Mouse (Mus musculus): ENCODE measurements around the gene Fzd9. TPM values are rescaled to one million over a fixed set of nuclear protein-coding genes. Genes with fewer than 3 reads are reported as not detected.
"Not testable (repeated sequence)": the region's sequence is repeated elsewhere in the genome, so short reads cannot be mapped to it uniquely, and the experiment has no call there.

Gene Fzd9
- polyA plus RNA-seq, 1 experiment from 2014 or later: 0.58 TPM

DNA sequence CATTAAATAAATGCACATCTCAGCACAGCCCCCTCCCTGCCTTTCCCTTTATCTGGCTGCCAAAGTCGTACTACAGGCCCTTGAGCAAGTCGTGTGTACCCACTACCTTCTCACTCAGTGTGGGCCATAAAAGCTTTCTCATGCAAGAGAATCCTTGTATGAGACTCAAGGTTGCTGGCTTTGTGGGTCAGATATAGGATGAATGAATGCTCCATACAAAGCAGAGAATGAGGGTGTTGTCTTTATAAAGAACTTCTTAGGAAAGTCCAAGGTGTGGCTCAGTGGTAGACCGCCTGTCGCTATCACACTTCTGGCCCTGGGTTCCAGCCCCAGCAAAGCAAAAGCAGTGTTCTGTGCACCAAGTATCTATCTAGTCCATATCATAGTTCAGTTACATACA lies 4.5 kb downstream of the Fzd9 start:
- peaks cover 58% of the 10 kb centered on the region for H3K36me3 ChIP-seq
- peaks cover 17% of the 10 kb centered on the region for H3K4me1 ChIP-seq
- no peak overlapping the region for H3K27ac ChIP-seq
- ATAC-seq: no peak
- H3K4me3 ChIP-seq: no peak overlapping the region
- H3K9me3 ChIP-seq (replicated peaks): no peaks in the 10 kb centered on the region
- no peak overlapping the region for H3K9ac ChIP-seq
- peaks cover 35% of the 10 kb centered on the region for H3K27me3 ChIP-seq (replicated peaks)
- no peak overlapping the region for H3K4me2 ChIP-seq
- WGBS (ENCODE audit: insufficient replicate concordance): 53% methylated on average over 4 of the region's 4 CpGs

DNA sequence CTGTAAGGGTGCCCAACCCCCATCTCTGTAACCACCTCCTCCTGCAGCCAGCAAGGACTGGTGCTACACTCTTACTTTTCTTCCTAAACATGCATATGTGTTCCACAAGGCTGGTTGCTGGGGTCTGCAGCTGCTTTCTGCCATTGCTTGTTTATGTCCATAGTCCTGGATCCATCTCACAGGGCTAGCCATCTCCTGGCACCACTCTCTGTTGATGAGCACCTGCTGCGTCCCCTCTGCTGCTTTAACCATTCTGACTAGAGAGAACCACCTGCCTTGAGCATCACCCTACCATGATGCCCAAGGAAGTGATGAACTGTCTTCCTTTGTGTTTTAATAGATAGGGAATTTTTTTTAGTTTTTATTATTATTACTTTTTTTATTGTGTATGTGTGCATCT lies 7.9 kb downstream of the Fzd9 start:
- no peak overlapping the region for H3K4me3 ChIP-seq
- H3K9ac ChIP-seq: no peak overlapping the region
- H3K9me3 ChIP-seq (replicated peaks): no peaks in the 10 kb centered on the region
- no peak for ATAC-seq
- H3K27me3 ChIP-seq (replicated peaks): peaks cover 2% of the 10 kb centered on the region; the same call in 1 of the 2 replicates
- H3K4me1 ChIP-seq: no peaks in the 10 kb centered on the region
- peaks cover 91% of the 10 kb centered on the region for H3K36me3 ChIP-seq
- H3K27ac ChIP-seq: no peak overlapping the region
- no peak overlapping the region for H3K4me2 ChIP-seq
- WGBS (ENCODE audit: insufficient replicate concordance): 91% methylated on average over 1 of the region's 1 CpGs

DNA sequence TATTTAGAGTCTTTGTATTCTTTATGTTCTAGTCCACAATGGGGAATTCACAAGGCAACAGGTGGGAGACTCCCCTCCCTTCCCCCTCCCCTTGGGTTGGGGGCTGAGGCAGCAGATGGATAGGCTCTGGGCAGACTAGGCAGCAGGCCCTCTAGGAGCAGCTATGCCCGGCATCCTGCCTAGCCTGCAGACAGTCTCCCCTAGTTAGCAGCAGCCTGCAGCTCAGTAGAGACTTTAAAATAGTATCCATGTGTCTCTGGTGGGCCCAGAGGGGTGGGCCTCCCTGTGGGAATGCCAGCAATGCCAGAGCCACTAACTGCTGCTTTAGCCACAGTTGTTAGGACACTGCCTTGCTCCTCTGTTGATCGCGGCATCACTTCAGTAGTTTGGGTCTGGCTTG lies 8.4 kb downstream of the Fzd9 start:
- 93% methylated on average over 3 of the region's 3 CpGs for WGBS (ENCODE audit: insufficient replicate concordance)
- ATAC-seq: no peak
- no peaks in the 10 kb centered on the region for H3K9me3 ChIP-seq (replicated peaks)
- no peak overlapping the region for H3K9ac ChIP-seq
- no peaks in the 10 kb centered on the region for H3K4me1 ChIP-seq
- H3K27ac ChIP-seq: no peak overlapping the region
- H3K27me3 ChIP-seq (replicated peaks): no peaks in the 10 kb centered on the region
- H3K36me3 ChIP-seq: peaks cover 97% of the 10 kb centered on the region
- H3K4me2 ChIP-seq: no peak overlapping the region
- no peak overlapping the region for H3K4me3 ChIP-seq

DNA sequence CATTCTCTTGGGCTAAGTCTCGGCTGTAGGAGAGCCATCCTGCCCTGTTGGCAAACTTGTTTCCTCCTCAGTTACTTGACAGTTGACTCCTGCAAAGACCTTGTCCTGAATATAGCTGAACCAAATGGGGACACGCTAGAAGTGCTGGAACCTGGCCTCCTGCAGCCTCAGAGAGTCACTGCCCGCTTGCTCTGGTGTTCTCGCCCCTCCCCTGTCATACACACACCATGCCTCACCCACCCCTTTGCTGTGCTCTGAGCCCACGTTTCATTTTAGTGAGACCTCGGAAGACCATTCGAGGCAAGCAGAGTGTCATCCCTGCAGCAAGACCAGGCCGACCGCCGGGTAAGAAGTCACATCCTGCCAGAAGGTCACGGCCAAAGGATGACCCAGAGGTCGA lies 8.9 kb downstream of the Fzd9 start:
- Histone ChIP-seq H3K36me3 (peaks cover 100% of the 10 kb centered on the region), H3K9ac (no peak overlapping the region), H3K9me3 (replicated peaks) (no peaks in the 10 kb centered on the region), H3K27me3 (replicated peaks) (no peaks in the 10 kb centered on the region), H3K4me3 (no peak overlapping the region), H3K27ac (no peak overlapping the region), H3K4me1 (no peaks in the 10 kb centered on the region), H3K4me2 (no peak overlapping the region)
- 87% methylated on average over 12 of the region's 12 CpGs for WGBS (ENCODE audit: insufficient replicate concordance)
- ATAC-seq: no peak

DNA sequence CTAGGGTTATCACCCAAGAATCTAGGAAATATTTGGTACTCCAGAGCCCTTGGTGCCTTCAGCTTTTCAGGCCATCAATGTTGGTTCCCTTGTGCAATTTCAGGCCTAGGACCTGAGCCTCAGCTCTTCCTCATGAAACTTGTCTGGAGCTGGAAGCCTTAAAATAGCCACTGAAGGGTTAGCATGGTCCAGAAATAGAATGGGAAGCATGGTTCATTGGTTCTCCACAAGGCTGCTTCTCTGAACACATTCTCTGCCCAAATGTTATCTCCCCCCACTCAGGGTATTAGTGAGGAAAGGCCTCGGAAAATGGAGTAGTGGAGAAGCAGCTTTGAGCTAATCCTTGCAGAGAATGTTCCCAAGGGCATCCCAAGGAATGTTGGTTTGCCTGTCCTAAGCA lies 9.6 kb downstream of the Fzd9 start:
- H3K9ac ChIP-seq: no peak overlapping the region
- no peak overlapping the region for H3K27ac ChIP-seq
- no peak overlapping the region for H3K4me3 ChIP-seq
- no peak for ATAC-seq
- H3K4me1 ChIP-seq: no peaks in the 10 kb centered on the region
- H3K4me2 ChIP-seq: no peak overlapping the region
- H3K36me3 ChIP-seq: peaks cover 100% of the 10 kb centered on the region
- H3K27me3 ChIP-seq (replicated peaks): no peaks in the 10 kb centered on the region
- H3K9me3 ChIP-seq (replicated peaks): no peaks in the 10 kb centered on the region
- 88% methylated on average over 1 of the region's 1 CpGs for WGBS (ENCODE audit: insufficient replicate concordance)

DNA sequence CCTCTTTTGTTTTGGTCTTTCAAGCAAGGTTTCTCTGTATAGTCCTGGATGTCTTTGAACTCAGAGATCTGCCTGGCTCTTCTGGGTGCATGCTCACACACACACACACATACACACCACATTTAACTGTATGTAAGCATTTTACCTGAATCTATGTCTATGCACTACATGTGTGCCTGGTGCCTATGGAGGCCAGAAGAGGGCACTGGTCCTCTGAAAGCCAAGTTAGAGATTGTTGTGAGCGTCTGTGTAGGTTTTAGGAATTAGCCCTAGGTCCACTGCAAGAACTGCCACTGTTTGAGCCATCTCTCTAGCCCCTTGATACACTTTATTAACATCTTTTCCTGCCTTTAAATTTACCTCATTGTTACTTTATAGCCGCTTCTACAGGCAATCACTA lies 12.2 kb downstream of the Fzd9 start:
- Histone ChIP-seq H3K27me3 (replicated peaks) (no peaks in the 10 kb centered on the region), H3K9ac (no peak overlapping the region), H3K9me3 (replicated peaks) (no peaks in the 10 kb centered on the region), H3K4me1 (no peaks in the 10 kb centered on the region), H3K4me3 (no peak overlapping the region), H3K36me3 (peaks cover 100% of the 10 kb centered on the region), H3K4me2 (no peak overlapping the region), H3K27ac (no peak overlapping the region)
- no peak for ATAC-seq
- WGBS (ENCODE audit: insufficient replicate concordance): 90% methylated on average over 2 of the region's 2 CpGs

DNA sequence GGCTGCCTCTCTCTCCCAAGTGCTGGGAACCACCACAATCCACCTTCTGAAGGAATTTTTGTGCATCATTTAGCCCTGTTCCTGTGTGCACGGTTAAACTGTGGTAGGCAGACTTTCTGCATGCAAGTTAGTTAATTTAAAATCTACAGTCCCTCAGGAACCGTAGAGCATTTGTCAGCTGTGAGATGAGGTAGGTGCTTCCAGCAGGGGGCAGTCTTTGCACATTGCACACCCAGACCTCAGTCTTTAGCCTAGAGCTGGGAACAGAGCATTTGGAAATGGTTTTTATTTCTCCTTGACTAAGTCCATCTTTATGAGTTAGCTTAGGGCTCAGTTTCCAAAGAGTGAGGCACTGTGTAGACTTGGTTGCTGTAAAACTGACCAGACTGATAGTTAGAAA lies 14.5 kb downstream of the Fzd9 start:
- Histone ChIP-seq H3K9me3 (replicated peaks) (no peaks in the 10 kb centered on the region), H3K4me1 (no peaks in the 10 kb centered on the region), H3K9ac (no peak overlapping the region), H3K27ac (no peak overlapping the region), H3K27me3 (replicated peaks) (no peaks in the 10 kb centered on the region), H3K4me2 (no peak overlapping the region), H3K36me3 (peaks cover 100% of the 10 kb centered on the region), H3K4me3 (no peak overlapping the region)
- 55% methylated on average over 2 of the region's 2 CpGs for WGBS (ENCODE audit: insufficient replicate concordance)
- no peak for ATAC-seq

DNA sequence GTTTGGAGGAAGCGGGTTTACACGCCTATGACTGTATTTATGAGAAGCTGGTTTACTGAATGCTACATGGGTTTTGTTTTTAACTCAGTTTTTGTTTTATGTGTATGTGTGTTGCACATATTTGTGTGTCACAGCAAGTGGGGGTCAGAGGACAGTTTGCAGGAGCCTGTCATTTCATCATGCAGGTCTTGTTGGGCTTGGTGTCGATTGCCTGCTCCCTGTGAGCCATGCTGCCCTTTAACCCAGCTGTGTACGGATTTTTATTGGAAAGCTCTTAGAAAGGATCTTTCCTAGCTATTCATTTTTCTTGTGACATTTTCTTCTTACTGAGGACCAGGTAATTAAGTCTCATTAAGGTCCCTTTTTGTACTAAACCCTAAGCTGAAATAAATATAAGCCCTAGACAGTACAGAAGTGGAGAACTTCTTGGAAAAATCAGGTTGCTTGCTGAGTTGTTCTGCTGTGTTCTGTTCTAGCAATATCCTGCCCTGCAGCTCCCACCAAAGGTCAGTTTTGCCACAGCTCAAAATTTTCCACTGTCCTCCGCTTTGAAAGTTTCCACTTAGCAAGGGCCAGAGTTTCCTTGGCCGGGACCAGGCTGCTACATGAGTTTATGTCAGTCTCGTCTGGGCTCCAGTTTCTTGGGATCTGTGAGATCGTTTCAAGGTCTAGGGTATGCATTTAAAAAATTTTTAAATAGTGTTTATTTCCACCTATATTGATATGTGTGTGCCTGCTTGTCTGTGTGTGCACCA lies 17.7 kb downstream of the Fzd9 start:
- Histone ChIP-seq H3K27ac (no peak overlapping the region), H3K4me2 (no peak overlapping the region), H3K27me3 (replicated peaks) (no peaks in the 10 kb centered on the region), H3K4me1 (no peaks in the 10 kb centered on the region), H3K36me3 (peaks cover 99% of the 10 kb centered on the region), H3K9me3 (replicated peaks) (no peaks in the 10 kb centered on the region), H3K4me3 (no peak overlapping the region), H3K9ac (no peak overlapping the region)
- no peak for ATAC-seq
- 89% methylated on average over 8 of the region's 8 CpGs for WGBS (ENCODE audit: insufficient replicate concordance)

DNA sequence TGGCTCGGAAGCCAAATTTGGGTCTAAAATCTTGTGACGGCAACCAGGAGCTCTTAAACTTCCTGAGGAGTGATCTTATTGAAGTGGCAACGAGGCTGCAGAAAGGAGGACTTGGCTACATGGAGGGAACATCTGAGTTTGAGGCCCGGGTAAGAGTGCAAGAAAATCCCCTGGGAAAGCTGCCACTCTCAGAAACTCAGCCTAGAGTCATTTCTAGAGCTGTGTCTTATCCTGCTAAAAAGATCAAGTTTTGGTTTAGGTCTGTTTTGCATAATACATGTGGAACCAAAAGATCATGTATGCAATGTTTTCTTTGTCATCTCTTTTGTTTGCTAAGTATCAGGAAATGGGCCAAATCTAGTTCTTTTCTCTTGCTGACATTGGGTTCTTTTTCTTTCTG lies 20.8 kb downstream of the Fzd9 start:
- no peaks in the 10 kb centered on the region for H3K4me1 ChIP-seq
- H3K4me2 ChIP-seq: no peak overlapping the region
- WGBS (ENCODE audit: insufficient replicate concordance): 86% methylated on average over 4 of the region's 4 CpGs
- H3K27ac ChIP-seq: no peak overlapping the region
- H3K4me3 ChIP-seq: no peak overlapping the region
- H3K9me3 ChIP-seq (replicated peaks): no peaks in the 10 kb centered on the region
- peaks cover 95% of the 10 kb centered on the region for H3K36me3 ChIP-seq
- no peak overlapping the region for H3K9ac ChIP-seq
- ATAC-seq: no peak
- no peaks in the 10 kb centered on the region for H3K27me3 ChIP-seq (replicated peaks)

DNA sequence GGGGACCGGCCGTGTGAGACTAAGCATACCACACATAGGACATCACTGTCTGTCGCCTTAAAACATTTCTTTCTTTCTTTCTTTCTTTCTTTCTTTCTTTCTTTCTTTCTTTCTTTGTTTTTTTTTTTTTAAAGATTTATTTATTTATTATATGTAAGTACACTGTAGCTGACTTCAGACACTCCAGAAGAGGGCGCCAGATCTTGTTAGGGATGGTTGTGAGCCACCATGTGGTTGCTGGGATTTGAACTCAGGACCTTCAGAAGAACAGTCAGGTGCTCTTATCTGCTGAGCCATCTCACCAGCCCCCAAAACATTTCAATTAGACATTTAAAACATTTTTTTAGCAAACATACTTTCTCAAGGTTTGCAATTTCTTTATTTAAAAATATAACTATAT lies 25.2 kb downstream of the Fzd9 start:
- WGBS (ENCODE audit: insufficient replicate concordance): 90% methylated on average over 4 of the region's 4 CpGs
- not testable (repeated sequence) for H3K4me2 ChIP-seq; H3K27me3 ChIP-seq (replicated peaks); H3K27ac ChIP-seq; H3K4me3 ChIP-seq; H3K4me1 ChIP-seq; H3K9me3 ChIP-seq (replicated peaks); H3K9ac ChIP-seq; ATAC-seq
- H3K36me3 ChIP-seq: peaks cover 94% of the 10 kb centered on the region

DNA sequence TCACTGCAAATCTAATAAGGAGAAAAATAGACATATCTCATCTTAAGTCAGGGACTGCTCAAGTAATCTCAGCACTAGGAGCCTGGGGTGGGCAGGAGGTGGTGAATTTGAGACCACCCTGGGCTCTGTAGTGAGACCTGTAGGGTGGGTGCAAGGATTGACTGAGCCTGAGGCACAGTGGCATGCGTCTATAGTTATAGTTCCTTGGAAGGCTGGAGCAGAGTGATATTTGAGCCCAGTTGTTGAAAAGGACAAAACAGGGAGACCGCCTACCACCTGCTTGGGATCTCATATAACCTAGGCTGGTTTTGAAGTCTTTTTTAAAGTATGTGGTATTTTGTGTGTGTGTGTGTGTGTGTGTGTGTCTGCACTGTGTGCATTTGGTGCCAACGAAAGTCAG lies 26.9 kb downstream of the Fzd9 start:
- no peak overlapping the region for H3K4me3 ChIP-seq
- H3K36me3 ChIP-seq: peaks cover 94% of the 10 kb centered on the region
- no peaks in the 10 kb centered on the region for H3K27me3 ChIP-seq (replicated peaks)
- H3K9me3 ChIP-seq (replicated peaks): no peaks in the 10 kb centered on the region
- no peak for ATAC-seq
- no peak overlapping the region for H3K9ac ChIP-seq
- H3K4me2 ChIP-seq: no peak overlapping the region
- no peak overlapping the region for H3K27ac ChIP-seq
- 88% methylated on average over 3 of the region's 3 CpGs for WGBS (ENCODE audit: insufficient replicate concordance)
- no peaks in the 10 kb centered on the region for H3K4me1 ChIP-seq

DNA sequence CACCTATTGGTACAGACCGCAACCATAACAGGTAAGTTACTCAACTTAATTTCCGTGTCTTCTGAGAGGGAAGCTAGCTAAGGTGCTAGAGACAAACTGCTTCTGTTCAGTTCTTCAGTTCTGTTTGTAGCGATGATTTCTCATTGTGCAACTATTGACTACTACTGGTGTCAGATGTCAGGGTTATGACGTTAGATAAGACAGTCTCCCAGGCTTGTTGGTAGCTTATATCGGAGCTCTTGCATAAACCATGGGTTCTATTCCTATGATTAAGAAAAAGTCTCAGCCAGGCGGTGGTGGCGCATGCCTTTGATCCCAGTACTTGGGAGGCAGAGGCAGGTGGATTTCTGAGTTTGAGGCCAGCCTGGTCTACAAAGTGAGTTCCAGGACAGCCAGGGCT lies 29.0 kb downstream of the Fzd9 start:
- H3K27me3 ChIP-seq (replicated peaks): no peaks in the 10 kb centered on the region
- no peaks in the 10 kb centered on the region for H3K9me3 ChIP-seq (replicated peaks)
- H3K4me1 ChIP-seq: no peaks in the 10 kb centered on the region
- no peak overlapping the region for H3K9ac ChIP-seq
- no peak overlapping the region for H3K27ac ChIP-seq
- WGBS (ENCODE audit: insufficient replicate concordance): 90% methylated on average over 7 of the region's 7 CpGs
- no peak overlapping the region for H3K4me2 ChIP-seq
- ATAC-seq: no peak
- H3K4me3 ChIP-seq: no peak overlapping the region
- H3K36me3 ChIP-seq: peaks cover 94% of the 10 kb centered on the region

DNA sequence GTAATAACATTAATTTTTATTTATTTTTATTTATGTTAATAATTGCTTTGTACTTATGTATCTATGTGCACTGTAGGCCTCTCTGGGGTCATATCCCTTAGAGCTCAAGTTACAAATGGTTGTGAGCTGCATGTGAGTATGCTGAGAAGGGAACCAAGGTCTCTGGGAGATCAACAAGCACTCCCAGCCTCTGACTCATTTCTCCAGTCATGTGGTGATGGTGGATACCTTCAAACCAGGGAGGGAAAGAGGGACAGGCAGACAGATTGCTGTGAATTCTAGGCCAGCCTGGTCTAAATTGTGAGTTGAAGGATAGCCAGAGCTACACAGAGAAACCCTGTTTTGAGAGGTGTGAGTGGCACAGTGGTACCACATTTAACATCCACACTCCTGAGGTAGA lies 30.1 kb downstream of the Fzd9 start:
- Histone ChIP-seq H3K4me3 (no peak overlapping the region), H3K9me3 (replicated peaks) (no peaks in the 10 kb centered on the region), H3K27ac (no peak overlapping the region), H3K4me1 (no peaks in the 10 kb centered on the region), H3K4me2 (no peak overlapping the region), H3K27me3 (replicated peaks) (no peaks in the 10 kb centered on the region), H3K36me3 (peaks cover 97% of the 10 kb centered on the region), H3K9ac (no peak overlapping the region)
- no peak for ATAC-seq
